Mouse (Mus musculus): Measurements from ENCODE around the gene Tmem120a.

Gene Tmem120a

DNA sequence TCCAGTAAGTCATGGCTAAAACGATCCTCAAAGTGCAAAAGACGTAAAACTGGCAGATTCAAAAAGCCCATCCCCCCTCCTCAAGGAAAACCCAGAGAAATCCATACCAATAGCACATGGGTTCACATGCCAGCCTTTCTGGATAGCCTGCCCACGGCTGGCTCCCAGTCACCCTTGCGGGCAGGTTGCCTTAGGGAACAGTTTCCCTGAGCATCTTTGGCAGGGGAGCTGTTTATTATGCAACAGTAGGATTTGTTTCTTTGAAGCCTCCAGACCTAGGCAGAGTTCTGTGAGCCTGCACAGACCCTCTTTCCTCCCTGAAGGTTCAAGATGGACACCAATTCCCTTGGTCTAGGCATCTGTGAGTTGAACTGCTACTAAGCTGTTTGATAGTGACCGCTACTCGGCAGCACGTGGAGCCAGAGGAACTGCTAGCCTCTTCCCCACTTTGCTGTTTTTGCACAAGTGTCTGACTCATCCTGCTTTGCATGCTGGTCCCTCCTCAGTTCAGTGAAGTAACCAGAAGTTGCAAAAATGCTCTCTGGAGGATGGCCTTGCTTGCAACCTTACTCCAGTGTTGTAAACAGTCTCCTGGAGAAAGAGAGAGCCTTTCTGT lies 33.5 kb downstream of the Tmem120a start:
- CTCF ChIA-PET = no interaction called here

DNA sequence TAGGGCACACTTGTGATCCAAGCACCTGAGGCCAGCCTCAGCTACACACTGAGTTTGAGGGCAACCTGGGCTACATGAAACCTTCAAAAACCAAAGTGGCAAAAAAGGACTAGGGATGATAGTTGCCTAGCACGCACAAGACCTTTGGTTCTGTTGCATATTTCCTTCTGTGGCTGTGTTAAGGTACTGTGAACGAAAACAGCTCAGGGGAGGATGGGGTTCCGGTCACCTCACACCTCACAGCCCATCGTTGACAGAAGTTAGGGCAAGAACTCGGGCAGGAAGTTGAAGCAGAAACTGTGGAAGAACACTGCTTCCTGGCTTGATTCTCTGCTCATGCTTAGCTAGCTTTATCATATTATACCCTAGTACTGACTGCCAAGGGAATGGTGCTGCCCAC lies 34.5 kb downstream of the Tmem120a start:
- CTCF ChIA-PET = no interaction called here

DNA sequence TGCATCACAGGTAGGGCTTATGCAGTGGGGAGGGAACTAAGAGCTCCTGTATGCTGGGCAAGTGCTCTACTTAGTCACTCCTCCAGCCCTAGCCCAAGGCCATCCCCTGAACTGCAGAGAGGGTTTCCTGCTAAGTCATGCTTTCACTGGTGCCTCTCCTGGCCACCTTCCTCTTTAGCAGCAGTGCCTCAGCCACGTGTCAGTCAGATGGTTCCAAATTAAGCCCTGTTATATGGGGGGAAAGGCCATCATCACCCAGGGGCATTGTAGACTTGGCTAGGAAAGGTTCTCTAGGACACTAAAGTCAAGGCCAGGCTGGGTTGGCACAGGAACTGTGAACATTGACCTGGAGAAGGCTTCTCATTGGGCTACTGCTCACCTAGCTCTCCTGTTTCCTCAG lies 36.4 kb downstream of the Tmem120a start:
- CTCF ChIA-PET = interaction anchor here (0.7 kb wide), 1 partner anchor 49 kb away, joined by 3 read pairs; no protein-coding TSS in a partner anchor

DNA sequence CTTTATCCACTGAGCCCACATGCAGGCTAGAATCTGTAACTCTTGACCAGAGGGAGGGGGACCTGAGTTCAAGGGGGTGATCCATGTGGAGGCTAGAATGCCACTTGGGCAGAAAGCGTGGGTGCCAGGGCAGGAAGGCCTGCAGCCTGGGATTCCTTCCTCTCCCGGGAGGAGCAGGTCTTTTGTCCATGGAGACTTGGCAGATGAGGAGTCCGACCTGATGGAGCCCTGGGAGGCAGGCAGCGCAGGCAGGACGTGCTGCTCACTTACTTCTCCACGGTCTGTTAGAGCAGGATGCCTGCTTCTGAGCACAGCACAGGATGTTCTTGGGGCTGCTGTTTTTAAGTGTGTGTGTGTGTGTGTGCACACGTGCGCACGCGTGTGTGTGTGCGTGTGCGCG lies 37.2 kb downstream of the Tmem120a start:
- CTCF ChIA-PET = no interaction called here

DNA sequence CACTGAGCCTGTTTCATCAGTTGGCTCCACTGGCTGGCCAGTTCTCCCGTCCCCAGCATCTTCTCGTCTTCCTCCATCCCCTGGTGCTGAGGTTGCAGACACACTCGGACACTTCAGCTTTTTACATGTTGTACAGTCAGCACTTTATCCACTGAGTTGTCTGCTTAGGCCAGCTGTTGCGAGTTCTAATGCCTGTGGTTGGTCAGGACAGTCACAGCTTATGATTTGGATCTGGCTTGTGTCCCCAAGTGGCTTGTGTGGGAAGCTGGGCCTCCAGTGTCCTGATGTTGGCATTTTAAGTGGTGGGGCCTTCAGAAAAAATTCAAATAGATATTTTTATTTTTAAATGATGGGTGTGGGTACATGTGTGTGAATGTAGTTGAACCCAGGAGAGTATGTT lies 38.9 kb downstream of the Tmem120a start:
- CTCF ChIA-PET = no interaction called here

DNA sequence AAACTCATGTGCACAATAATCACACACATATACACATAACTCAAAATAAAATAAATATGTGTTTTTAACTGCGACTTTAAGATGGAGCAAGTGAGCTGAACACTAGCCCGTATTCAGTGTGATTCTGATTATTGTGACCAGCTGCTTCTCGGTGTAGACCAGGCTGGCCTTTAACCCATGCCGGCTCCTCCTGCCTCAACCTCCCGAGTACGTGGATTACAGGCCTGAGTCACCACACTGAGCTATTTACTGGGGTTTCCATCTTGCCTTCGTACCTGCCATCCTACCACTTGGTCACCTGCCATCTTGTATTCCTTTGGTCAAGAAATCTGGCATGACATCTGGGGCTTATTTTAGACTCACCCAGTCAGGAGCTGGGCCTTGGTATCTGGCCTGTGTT lies 40.8 kb downstream of the Tmem120a start:
- CTCF ChIA-PET = interaction anchor here (1.0 kb wide), 2 partner anchors 9 to 20 kb away, joined by 3 read pairs; no protein-coding TSS in a partner anchor

DNA sequence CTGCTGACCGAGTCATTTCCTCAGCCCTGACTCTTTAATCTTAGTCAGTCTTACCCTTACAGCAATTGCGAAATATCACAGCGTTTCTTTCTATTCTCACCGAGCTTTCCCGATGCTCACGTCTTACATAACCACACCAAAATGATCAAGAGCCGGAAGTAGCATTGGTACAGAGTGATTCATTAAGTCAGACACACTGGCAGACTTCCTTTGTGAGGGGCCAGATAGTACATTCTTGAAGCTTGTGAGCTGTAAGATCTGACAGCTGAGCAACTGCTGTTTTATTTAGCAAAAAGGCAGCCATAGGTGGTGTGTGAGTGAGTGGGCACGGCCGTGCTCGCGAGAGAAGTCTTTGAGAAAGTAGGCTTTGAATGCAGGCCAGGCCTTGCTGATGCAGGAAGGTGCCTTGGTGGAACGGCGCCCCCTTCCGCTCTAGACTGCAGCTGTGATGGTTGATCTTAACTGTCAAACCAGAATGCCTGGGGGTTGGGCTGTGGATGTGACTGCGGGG lies 41.5 kb downstream of the Tmem120a start:
- CTCF ChIA-PET = interaction anchor here (0.6 kb wide), 2 partner anchors 210 to 333 kb away, joined by 3 to 5 read pairs; partner anchors contain the start of gene Nsun5

DNA sequence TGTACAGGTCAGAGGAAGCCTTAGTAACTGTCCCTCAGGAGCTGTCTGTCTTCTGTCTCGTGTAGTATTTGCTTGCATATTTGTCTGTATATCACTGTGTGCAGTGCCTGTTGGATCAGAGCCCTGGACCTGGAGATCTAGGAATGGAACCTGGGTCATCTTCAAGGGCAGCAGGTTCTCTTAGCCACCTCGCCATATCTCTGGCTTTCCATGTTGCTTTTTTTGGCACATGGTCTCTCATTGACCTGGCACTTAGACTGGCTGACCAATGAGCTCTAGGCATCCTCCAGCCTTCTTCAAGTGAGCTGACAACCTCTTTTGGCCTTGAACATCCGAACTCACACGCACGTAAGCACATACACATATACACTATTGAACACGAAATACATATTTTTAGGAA lies 42.1 kb downstream of the Tmem120a start:
- CTCF ChIA-PET = interaction anchor here (0.6 to 0.8 kb wide), 2 partner anchors 104 to 210 kb away, joined by 3 to 5 read pairs; no protein-coding TSS in a partner anchor

DNA sequence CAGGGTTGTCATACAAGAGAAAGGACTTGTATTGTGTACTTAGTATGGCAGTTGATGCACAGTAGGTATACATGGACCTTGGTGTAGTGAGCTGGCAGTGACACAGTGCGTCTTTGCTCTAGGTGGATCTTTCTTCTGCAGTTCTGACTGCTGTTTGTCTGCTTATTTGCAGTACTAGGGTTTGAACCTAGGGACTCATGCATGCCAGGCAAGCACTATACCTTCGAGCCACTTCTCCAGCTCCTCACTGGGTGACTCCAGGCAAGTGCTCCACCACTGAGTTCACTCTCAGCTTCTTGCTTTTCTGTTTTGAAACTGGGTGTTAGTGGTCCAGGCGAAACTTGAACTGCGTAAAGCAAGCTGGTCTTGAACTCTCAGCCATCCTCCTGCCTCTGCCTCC lies 42.6 kb downstream of the Tmem120a start:
- CTCF ChIA-PET = interaction anchor here (0.6 to 0.8 kb wide), 2 partner anchors 59 to 104 kb away, joined by 3 to 7 read pairs; no protein-coding TSS in a partner anchor

DNA sequence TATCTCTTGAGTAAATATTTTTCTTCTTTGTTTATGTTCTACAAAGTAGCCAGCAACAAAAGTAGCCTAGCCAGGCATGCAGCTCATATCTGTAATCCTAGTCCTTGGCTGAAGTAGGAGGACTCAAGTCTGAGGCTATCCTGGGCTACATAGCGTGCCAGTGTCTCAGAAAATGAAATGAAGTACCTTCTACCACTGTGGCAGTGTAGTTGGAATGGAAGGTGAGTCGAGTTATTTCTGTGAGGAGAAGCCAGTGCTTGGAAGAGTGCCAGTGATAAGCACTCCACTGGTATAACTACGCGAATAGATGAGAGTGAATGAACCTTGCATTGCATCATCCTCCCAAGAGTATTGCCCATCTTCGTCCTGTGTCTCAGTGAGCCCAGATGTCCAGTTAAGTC lies 46.5 kb downstream of the Tmem120a start:
- CTCF ChIA-PET = no interaction called here

DNA sequence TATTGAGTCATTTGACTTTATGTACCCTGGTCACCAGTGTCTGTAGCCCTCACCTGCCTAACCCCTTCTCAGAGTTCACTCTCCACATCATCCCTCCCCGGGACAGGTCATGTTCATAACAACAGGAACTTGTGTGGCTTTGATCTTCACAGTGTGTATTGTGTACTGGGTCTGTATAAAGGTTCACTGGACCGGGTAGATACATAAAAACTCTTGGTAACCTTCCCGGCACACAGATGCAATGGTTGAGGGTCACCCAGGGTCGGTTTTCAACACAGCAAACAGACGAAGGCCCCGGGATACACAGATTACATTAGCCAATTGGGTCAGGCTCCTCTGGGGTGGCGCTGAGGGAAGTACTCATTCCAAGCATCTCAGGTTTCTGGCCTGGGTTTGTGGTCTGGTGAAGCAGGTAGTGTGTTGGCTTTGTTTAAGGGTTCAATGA lies 48.9 kb downstream of the Tmem120a start:
- CTCF ChIA-PET = no interaction called here

DNA sequence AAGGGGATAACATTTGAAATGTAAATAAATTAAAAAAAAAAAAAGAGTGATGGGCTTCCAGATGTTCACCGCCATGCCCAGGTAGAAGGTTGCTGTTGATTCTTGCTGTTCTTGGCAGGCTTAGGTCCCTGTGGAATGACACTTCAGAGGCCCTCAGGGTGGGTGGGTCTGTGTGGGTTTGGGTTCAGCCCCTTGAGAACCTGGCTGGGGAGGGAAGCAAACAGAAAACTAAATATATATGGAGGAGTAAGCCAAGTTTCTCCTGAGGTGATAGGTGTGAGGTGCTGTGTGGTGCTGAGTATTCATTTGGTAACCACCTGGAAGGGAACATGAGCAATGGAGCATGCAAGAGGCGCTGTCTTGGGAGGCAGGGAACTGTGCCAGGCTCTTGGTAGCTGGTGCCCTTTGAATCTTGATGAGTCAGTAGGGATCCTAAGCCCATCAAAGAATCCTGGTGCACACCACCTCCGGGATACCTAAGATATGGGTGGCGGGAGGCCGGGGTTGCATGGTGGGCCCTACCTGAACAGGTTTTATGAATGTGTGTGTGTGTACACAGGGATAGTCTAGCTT lies 50.9 kb downstream of the Tmem120a start:
- CTCF ChIA-PET = no interaction called here

DNA sequence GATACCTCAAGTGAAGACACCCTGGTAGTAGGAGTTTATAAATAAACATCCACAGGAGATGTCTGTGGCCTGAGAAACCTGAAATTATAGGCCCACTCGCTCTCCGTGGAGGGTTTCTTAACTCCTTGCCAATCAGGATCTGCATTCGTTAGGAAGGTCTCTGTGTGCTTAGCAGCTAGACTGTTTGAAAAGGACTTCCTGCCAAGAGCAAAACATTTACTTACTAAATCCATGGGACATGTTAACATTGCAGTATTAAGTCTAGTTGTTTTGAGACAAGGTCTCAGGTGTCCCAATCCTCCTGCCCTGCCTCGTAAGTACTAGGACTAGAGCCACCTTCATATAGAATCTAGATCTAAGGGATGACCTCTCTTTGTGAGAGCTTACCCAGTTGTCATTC lies 53.0 kb downstream of the Tmem120a start:
- CTCF ChIA-PET = interaction anchor here (0.6 kb wide), 1 partner anchor 30 kb away, joined by 7 read pairs; no protein-coding TSS in a partner anchor

DNA sequence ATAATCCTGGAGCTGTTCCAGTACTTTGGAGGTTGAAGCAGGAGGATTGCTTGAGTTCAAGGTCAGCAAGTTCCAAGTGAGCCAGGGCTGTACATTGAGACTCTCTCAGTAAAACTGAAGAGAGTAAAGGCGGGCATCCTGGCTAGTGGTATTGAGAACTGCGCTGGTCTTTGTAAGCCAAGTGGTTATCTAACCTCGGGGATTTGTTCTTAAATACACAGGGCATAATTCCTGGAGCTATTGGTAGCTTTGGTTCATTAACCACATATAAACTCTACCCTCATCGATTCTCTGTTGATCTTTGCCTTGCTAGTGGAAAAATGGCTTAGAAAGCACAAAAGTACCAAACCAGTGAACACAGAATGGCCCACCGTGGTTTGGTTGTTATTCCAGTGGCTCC lies 53.8 kb downstream of the Tmem120a start:
- CTCF ChIA-PET = interaction anchor here (0.6 to 1.2 kb wide), 2 partner anchors 31 to 58 kb away, joined by 6 to 7 read pairs; partner anchors contain the start of gene Rhbdd2
